Mouse (Mus musculus) embryonic facial prominence, embryonic 11.5 days (tissue): Measurements from ENCODE around the gene Polg. TPM values are rescaled to one million over a fixed set of nuclear protein-coding genes. Genes with fewer than 3 reads are reported as not detected.

Source experiments
- ATAC-seq: fragments of 200-750 bp; cut with Nextera tagmentation; replicated peaks from 2 replicates; pipeline ENCODE4 v1.8.0; 2017; ENCODE audit warnings: low read depth; ENCODE audit not compliant: insufficient number of reproducible peaks, low FRiP score, low TSS enrichment
- DNase-seq: peaks from one replicate; pipeline ENCODE4 v3.0.0-alpha.2; 2015; ENCODE audit warnings: low spot score
- H3K27ac ChIP-seq: fragments of 300-500 bp; sonication (generic); replicated peaks from 2 replicates; pipeline ENCODE4 v1.5.1; 2014; ENCODE audit warnings: mild to moderate bottlenecking, low read depth, low read length, control low read depth
- H3K27me3 ChIP-seq: fragments of 300-500 bp; sonication (generic); 2 replicates; pipeline ENCODE4 v1.6.1; 2014; ENCODE audit warnings: mild to moderate bottlenecking, low read length, moderate library complexity, mixed read lengths; ENCODE audit not compliant: control insufficient read depth, insufficient read depth
- H3K36me3 ChIP-seq: fragments of 300-500 bp; sonication (generic); replicated peaks from 2 replicates; pipeline ENCODE4 v1.6.1; 2014; ENCODE audit warnings: low read depth, mild to moderate bottlenecking, low read length, moderate library complexity, mixed read lengths; ENCODE audit not compliant: control insufficient read depth, insufficient read depth
- H3K4me1 ChIP-seq: fragments of 300-500 bp; sonication (generic); 2 replicates; pipeline ENCODE4 v1.6.1; 2014; ENCODE audit warnings: low read length, mixed read lengths; ENCODE audit not compliant: control insufficient read depth, insufficient read depth
- H3K4me2 ChIP-seq: fragments of 300-500 bp; sonication (generic); 2 replicates; pipeline ENCODE4 v1.6.1; 2014; ENCODE audit warnings: low read depth, mild to moderate bottlenecking, control low read depth, low read length, moderate library complexity
- H3K4me3 ChIP-seq: fragments of 300-500 bp; sonication (generic); 2 replicates; pipeline ENCODE4 v1.5.1; 2014; ENCODE audit warnings: low read depth, low read length, control low read depth
- H3K9ac ChIP-seq: fragments of 300-500 bp; sonication (generic); replicated peaks from 2 replicates; pipeline ENCODE4 v1.6.1; 2014; ENCODE audit warnings: mild to moderate bottlenecking, control low read depth, low read length
- H3K9me3 ChIP-seq: fragments of 300-500 bp; sonication (generic); replicated peaks from 2 replicates; pipeline ENCODE4 v1.6.1; 2016; ENCODE audit warnings: mild to moderate bottlenecking, low read length, inconsistent platforms, mixed read lengths; ENCODE audit not compliant: control insufficient read depth
- WGBS: fragments of 180-500 bp; shearing (Covaris S2); extraction: QIAGEN DNeasy Blood & Tissue Kit; methylation state at CpG from one replicate; pipeline ENCODE4 v1.1.7; 2014; 5-methylcytosine and 5-hydroxymethylcytosine counted together
- polyA plus RNA-seq: library from polyadenylated mRNA; unstranded; fragments of >200 nt; fragmentation: Nextera tagmentation; extraction: Ambion mirVana; gene quantifications from 2 replicates; pipeline ENCODE4 v1.2.1, GENCODE M21; 2014

Polg gene
- polyA plus RNA-seq: 19.7 and 21.3 TPM in 2 replicates

GRCm38 (mm10) chr7:79466053-79466901 lies at the start of gene Polg:
Polg (minus strand) TSS chr7:79466362.
- peaks cover 7% of the 10 kb centered on the region for H3K4me1 ChIP-seq
- H3K27me3 ChIP-seq: 0 out of 2 replicates have a peak, but pooled peaks cover 2% of the 10 kb centered on the region
- DNase-seq (peak; percentile 96), ATAC-seq (peak; percentile 96)
- peak within 1 kb of the TSS; percentile 73 for H3K9ac ChIP-seq
- peaks cover 4% of the 10 kb centered on the region for H3K36me3 ChIP-seq
- H3K27ac ChIP-seq: peak within 1 kb of the TSS; percentile 43; the same call in 1 of the 2 replicates
- WGBS: under 1% methylated on average over 76 of the region's 76 CpGs
- peak within 1 kb of the TSS; percentile 80 for H3K4me3 ChIP-seq
- H3K9me3 ChIP-seq: no peaks in the 10 kb centered on the region
- H3K4me2 ChIP-seq: peak within 1 kb of the TSS; percentile 89

- Histone ChIP-seq H3K4me1 (no peaks in the 10 kb centered on the region; the same call in 1 of the 2 replicates), H3K27me3 (peaks cover 67% of the 10 kb centered on the region), H3K4me2 (no peak overlapping the region; the same call in 1 of the 2 replicates), H3K9ac (no peak overlapping the region), H3K4me3 (peak overlapping the region; percentile 36), H3K36me3 (no peaks in the 10 kb centered on the region), H3K9me3 (no peaks in the 10 kb centered on the region), H3K27ac (no peak overlapping the region)
- WGBS: 25% methylated on average over 9 of the region's 9 CpGs
- DNase-seq (no peak), ATAC-seq (no peak)
Observed at GRCm38 (mm10) chr7:79515861-79516260, 49.7 kb upstream of the Polg start.

GRCm38 (mm10) chr7:79515221-79515743 lies 49.1 kb upstream of the Polg start:
- Histone ChIP-seq H3K4me3 (peak overlapping the region; percentile 36), H3K36me3 (no peaks in the 10 kb centered on the region), H3K9ac (peak overlapping the region; percentile 60), H3K27ac (peak overlapping the region; percentile 35), H3K9me3 (no peaks in the 10 kb centered on the region), H3K4me1 (no peaks in the 10 kb centered on the region; the same call in 1 of the 2 replicates), H3K27me3 (peaks cover 69% of the 10 kb centered on the region), H3K4me2 (peak overlapping the region; percentile 58)
- DNase-seq (peak; percentile 33), ATAC-seq (0 out of 2 replicates have a peak, but pooled peaks have one; percentile 47)
- WGBS: under 1% methylated on average over 57 of the region's 57 CpGs

- Histone ChIP-seq H3K9me3 (no peaks in the 10 kb centered on the region), H3K4me2 (no peak overlapping the region), H3K4me3 (no peak overlapping the region), H3K4me1 (no peaks in the 10 kb centered on the region; the same call in 1 of the 2 replicates), H3K27me3 (peaks cover 78% of the 10 kb centered on the region), H3K36me3 (no peaks in the 10 kb centered on the region), H3K27ac (no peak overlapping the region), H3K9ac (no peak overlapping the region)
- ATAC-seq (no peak), DNase-seq (no peak)
- 2% methylated on average over 20 of the region's 20 CpGs for WGBS
Observed at GRCm38 (mm10) chr7:79514361-79514881, 48.3 kb upstream of the Polg start.

GRCm38 (mm10) chr7:79513466-79513865 lies 47.3 kb upstream of the Polg start:
- H3K9me3 ChIP-seq: no peaks in the 10 kb centered on the region
- DNase-seq (no peak), ATAC-seq (no peak)
- H3K4me1 ChIP-seq: peaks cover 4% of the 10 kb centered on the region
- WGBS: 11% methylated on average over 2 of the region's 2 CpGs
- H3K27me3 ChIP-seq: peaks cover 83% of the 10 kb centered on the region
- no peaks in the 10 kb centered on the region for H3K36me3 ChIP-seq
- no peak overlapping the region for H3K27ac ChIP-seq
- no peak overlapping the region for H3K9ac ChIP-seq
- no peak overlapping the region for H3K4me3 ChIP-seq
- H3K4me2 ChIP-seq: no peak overlapping the region

GRCm38 (mm10) chr7:79512496-79512895 lies 46.3 kb upstream of the Polg start:
- no peak overlapping the region for H3K9ac ChIP-seq
- H3K27me3 ChIP-seq: peaks cover 82% of the 10 kb centered on the region
- H3K27ac ChIP-seq: no peak overlapping the region
- no peak overlapping the region for H3K4me3 ChIP-seq
- 8% methylated on average over 4 of the region's 4 CpGs for WGBS
- DNase-seq (no peak), ATAC-seq (no peak)
- no peaks in the 10 kb centered on the region for H3K9me3 ChIP-seq
- no peaks in the 10 kb centered on the region for H3K36me3 ChIP-seq
- peaks cover 5% of the 10 kb centered on the region for H3K4me1 ChIP-seq
- H3K4me2 ChIP-seq: no peak overlapping the region

GRCm38 (mm10) chr7:79511656-79512055 lies 45.5 kb upstream of the Polg start:
- H3K4me2 ChIP-seq: no peak overlapping the region
- 3% methylated on average over 5 of the region's 5 CpGs for WGBS
- no peak overlapping the region for H3K27ac ChIP-seq
- no peak overlapping the region for H3K4me3 ChIP-seq
- no peaks in the 10 kb centered on the region for H3K9me3 ChIP-seq
- peaks cover 5% of the 10 kb centered on the region for H3K4me1 ChIP-seq
- H3K9ac ChIP-seq: no peak overlapping the region
- peak; percentile 32 for DNase-seq
- no peaks in the 10 kb centered on the region for H3K36me3 ChIP-seq
- ATAC-seq: no peak; the same call in 1 of the 2 replicates
- peaks cover 89% of the 10 kb centered on the region for H3K27me3 ChIP-seq

- H3K4me2 ChIP-seq: no peak overlapping the region
- H3K9me3 ChIP-seq: no peaks in the 10 kb centered on the region
- no peak overlapping the region for H3K4me3 ChIP-seq
- ATAC-seq: no peak
- H3K4me1 ChIP-seq: peaks cover 5% of the 10 kb centered on the region
- H3K27ac ChIP-seq: no peak overlapping the region
- H3K9ac ChIP-seq: no peak overlapping the region
- H3K27me3 ChIP-seq: peaks cover 90% of the 10 kb centered on the region
- H3K36me3 ChIP-seq: no peaks in the 10 kb centered on the region
- DNase-seq: no peak
- 12% methylated on average over 7 of the region's 7 CpGs for WGBS
Observed at GRCm38 (mm10) chr7:79511181-79511580, 45.0 kb upstream of the Polg start.
